Mouse (Mus musculus) hindbrain, postnatal 0 days (tissue): ENCODE measurements around the gene P2ry6. TPM values are rescaled to one million over a fixed set of nuclear protein-coding genes. Genes with fewer than 3 reads are reported as not detected.

Experiments used
- ATAC-seq: fragments of 200-750 bp; cut with Nextera tagmentation; 2 replicates; pipeline ENCODE4 v1.8.0; 2017; ENCODE audit warnings: mild to moderate bottlenecking, moderate TSS enrichment, moderate library complexity
- DNase-seq: peaks from one replicate; pipeline ENCODE4 v3.0.0-alpha.2; 2015; ENCODE audit warnings: low spot score
- H3K27ac ChIP-seq: fragments of 300-500 bp; sonication (generic); 2 replicates; pipeline ENCODE4 v1.5.1; 2014; ENCODE audit warnings: mild to moderate bottlenecking
- H3K27me3 ChIP-seq: fragments of 300-500 bp; sonication (generic); 2 replicates; pipeline ENCODE4 v1.6.1; 2014; ENCODE audit warnings: low read length, mixed read lengths; ENCODE audit not compliant: insufficient read depth
- H3K36me3 ChIP-seq: fragments of 300-500 bp; sonication (generic); 2 replicates; pipeline ENCODE4 v1.6.1; 2014; ENCODE audit warnings: low read length, mixed read lengths; ENCODE audit not compliant: insufficient read depth
- H3K4me1 ChIP-seq: fragments of 300-500 bp; sonication (generic); 2 replicates; pipeline ENCODE4 v1.6.1; 2014; ENCODE audit warnings: antibody characterized with exemption, low read length, mixed read lengths; ENCODE audit not compliant: insufficient read depth
- H3K4me2 ChIP-seq: fragments of 300-500 bp; sonication (generic); 2 replicates; pipeline ENCODE4 v1.6.1; 2014; ENCODE audit warnings: low read depth, mild to moderate bottlenecking, low read length, moderate library complexity, mixed read lengths
- H3K4me3 ChIP-seq: fragments of 300-500 bp; sonication (generic); 2 replicates; pipeline ENCODE4 v1.5.1; 2014; ENCODE audit warnings: low read length
- H3K9ac ChIP-seq: fragments of 300-500 bp; sonication (generic); replicated peaks from 2 replicates; pipeline ENCODE4 v1.6.1; 2014; ENCODE audit warnings: mild to moderate bottlenecking, low read length, moderate library complexity, mixed read lengths
- H3K9me3 ChIP-seq: fragments of 300-500 bp; sonication (generic); 2 replicates; pipeline ENCODE4 v1.6.1; 2016; ENCODE audit warnings: low read length, mixed read lengths
- CTCF ChIP-seq: IDR thresholded peaks from 2 replicates; pipeline ENCODE4 v1.5.1; 2016; ENCODE audit warnings: antibody characterized with exemption, control low read depth, low read depth
- WGBS: fragments of 180-500 bp; shearing (Covaris S2); extraction: QIAGEN DNeasy Blood & Tissue Kit; methylation state at CpG from one replicate; pipeline ENCODE4 v1.1.7; 2014; 5-methylcytosine and 5-hydroxymethylcytosine counted together
- polyA plus RNA-seq: library from polyadenylated mRNA; unstranded; fragments of >200 nt; fragmentation: Nextera tagmentation; extraction: Ambion mirVana; gene quantifications from 2 replicates; pipeline ENCODE4 v1.2.1, GENCODE M21; 2015
- total RNA-seq: library from RNA; depleted of rRNA; stranded (reverse); fragments of >200 nt; gene quantifications from 2 replicates; pipeline ENCODE4 v1.2.3, GENCODE M21; 2014; rRNA removed

Gene P2ry6
- total RNA-seq (1.5 and 3.5 TPM in 2 replicates), polyA plus RNA-seq (3.4 and 3.6 TPM in 2 replicates)

DNA sequence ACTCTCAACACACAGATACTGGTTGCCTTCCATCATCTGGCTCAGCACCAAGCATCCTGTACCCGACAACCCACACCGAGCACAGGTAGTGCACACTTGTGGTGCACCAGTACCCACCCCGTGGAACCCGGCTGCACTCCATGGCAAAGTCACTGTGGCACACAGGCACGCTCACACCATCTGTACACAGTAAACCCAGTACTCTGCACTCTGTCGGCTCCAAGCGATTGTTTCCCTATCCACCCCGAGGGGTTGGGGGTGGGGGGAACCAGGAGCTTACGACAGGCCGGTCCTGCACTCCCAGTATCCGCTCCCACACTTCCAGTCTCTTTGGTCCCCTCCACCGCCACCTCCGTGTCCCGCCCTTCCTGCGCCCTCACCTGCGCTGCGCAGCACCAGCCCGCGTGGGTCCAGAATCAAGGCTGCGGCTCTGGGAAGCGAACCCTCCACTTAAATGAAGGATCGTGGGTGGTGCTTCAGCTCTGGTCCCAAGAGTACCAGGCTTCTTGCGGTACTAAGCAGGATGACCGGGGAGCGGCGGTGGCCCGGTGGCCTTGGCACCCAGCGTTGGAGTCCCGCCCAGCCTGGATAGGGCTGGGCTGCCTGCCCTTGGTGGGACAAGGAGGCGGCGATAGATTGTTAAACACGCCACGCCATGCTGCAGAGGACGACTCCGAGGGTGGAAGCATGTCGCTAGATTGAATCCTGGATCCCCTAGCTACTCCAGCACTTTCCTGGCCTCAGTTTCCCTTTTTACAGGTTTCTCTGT, at the start of gene P2ry6:
Gene P2ry6, minus strand, starts transcription at position 515 of the 769 bp plus-strand sequence.
- DNase-seq (peak; percentile 51), ATAC-seq (peak; percentile 63)
- no peak for TF ChIP-seq CTCF
- H3K4me1 ChIP-seq: peaks cover 7% of the 10 kb centered on the region
- H3K27me3 ChIP-seq: peaks cover 8% of the 10 kb centered on the region; the same call in 1 of the 2 replicates
- WGBS: 6% methylated on average over 36 of the region's 36 CpGs
- peak within 1 kb of the TSS; percentile 30; the same call in 1 of the 2 replicates for H3K9ac ChIP-seq
- no peaks in the 10 kb centered on the region for H3K9me3 ChIP-seq
- H3K36me3 ChIP-seq: no peaks in the 10 kb centered on the region
- no peak within 1 kb of the TSS for H3K27ac ChIP-seq
- H3K4me3 ChIP-seq: peak within 1 kb of the TSS; percentile 27
- peak within 1 kb of the TSS; percentile 53 for H3K4me2 ChIP-seq

DNA sequence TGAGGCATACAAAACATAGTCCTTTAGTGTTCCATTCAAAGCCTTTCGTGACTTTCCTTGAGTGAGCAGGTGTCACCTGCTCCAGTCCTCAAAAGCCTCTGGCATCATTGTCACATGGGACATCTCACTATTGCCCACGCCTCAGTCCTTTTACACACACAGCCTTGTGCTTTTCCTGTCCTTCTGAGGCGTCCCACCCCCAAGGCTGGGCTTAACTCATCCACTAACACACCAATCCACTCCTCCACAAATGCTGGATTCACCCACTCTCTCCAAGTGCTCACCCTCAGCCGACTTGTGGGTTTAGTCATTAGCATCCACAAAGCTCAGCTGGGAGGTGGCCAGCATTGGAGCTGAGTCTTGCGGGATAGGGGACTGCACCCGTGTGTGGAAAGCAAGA, 43.0 kb upstream of the P2ry6 start:
- Histone ChIP-seq H3K36me3 (no peaks in the 10 kb centered on the region), H3K27me3 (no peaks in the 10 kb centered on the region), H3K9me3 (no peaks in the 10 kb centered on the region), H3K9ac (no peak overlapping the region), H3K4me3 (no peak overlapping the region), H3K4me2 (no peak overlapping the region), H3K27ac (peak overlapping the region; percentile 48; the same call in 1 of the 2 replicates), H3K4me1 (0 out of 2 replicates have a peak, but pooled peaks cover 3% of the 10 kb centered on the region)
- DNase-seq (no peak), ATAC-seq (no peak; the same call in none of the 2 replicates)
- 52% methylated on average over 6 of the region's 6 CpGs for WGBS
- no peak for TF ChIP-seq CTCF

DNA sequence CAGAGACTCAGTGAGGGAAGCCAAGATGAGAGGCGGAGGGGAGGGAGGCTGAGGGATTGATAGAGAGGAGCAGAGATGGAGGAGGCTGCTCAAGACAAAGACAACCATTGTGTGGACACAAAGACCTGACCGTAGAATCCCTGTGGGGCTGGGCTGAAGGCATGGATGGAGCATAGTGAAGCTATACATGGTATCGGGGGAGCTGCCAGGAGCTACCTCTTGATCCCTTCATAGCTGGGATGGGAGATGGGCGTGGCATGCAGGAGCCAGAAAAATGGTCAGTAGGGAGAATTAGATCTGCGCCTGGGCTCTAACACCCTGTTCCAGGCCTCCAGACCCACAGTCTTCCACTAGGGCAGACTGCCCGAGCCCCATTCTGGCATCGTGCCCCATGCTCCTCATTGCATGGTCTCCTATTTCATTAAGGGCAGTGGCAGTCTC, 42.6 kb upstream of the P2ry6 start:
- Histone ChIP-seq H3K27me3 (no peaks in the 10 kb centered on the region), H3K36me3 (no peaks in the 10 kb centered on the region), H3K27ac (peak overlapping the region; percentile 48; the same call in 1 of the 2 replicates), H3K9me3 (no peaks in the 10 kb centered on the region), H3K9ac (no peak overlapping the region), H3K4me2 (no peak overlapping the region), H3K4me3 (no peak overlapping the region), H3K4me1 (0 out of 2 replicates have a peak, but pooled peaks cover 3% of the 10 kb centered on the region)
- WGBS: 41% methylated on average over 7 of the region's 7 CpGs
- ATAC-seq (peak; percentile 84), DNase-seq (peak; percentile 67)
- no peak for TF ChIP-seq CTCF

DNA sequence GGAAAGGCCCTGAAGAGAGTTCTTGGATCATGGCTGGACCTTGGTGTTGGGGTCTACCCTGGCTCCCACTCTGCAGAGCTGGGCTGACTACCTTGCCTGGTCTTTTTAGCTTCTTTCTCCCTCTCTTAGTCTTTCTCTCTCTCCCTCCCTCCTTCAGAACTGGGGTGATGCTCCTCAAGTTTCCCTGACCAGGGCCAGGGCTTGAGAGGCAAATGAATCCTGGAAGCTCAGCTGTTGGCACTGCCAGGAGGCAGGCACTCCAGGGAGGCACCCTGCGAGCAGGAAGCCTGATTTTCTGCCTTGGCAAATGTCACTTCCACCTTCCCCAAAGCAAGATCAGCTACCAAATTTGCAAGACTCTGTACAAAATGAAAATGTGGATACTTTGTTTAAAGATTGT, 40.5 kb upstream of the P2ry6 start:
- Histone ChIP-seq H3K4me2 (no peak overlapping the region), H3K4me3 (no peak overlapping the region), H3K27ac (no peak overlapping the region), H3K4me1 (0 out of 2 replicates have a peak, but pooled peaks cover 7% of the 10 kb centered on the region), H3K9ac (no peak overlapping the region), H3K36me3 (no peaks in the 10 kb centered on the region), H3K9me3 (no peaks in the 10 kb centered on the region), H3K27me3 (peaks cover 12% of the 10 kb centered on the region; the same call in 1 of the 2 replicates)
- DNase-seq (no peak), ATAC-seq (no peak)
- WGBS: 46% methylated on average over 1 of the region's 1 CpGs
- TF ChIP-seq CTCF: no peak

DNA sequence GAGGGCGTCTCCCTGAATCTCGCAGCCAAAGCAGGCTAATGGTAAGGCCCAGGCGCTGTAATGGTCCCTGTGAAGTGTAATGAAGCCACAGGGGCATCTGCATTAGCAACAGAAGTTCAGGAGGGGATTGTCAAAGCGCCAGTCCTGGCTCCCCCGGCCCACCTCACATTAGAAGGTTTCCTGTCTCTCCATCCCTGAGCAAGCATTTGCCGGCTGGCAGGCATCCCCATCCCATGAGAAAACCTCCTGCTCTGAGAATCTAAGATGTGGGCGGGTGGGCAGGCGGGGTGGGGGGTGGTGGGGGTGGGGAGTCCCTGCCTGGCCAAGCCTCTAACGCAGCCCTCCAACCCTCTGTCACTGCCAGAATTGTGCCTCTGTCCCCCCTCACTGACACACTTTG, 39.6 kb upstream of the P2ry6 start:
- no peak for ATAC-seq
- H3K9me3 ChIP-seq: no peaks in the 10 kb centered on the region
- no peak overlapping the region for H3K9ac ChIP-seq
- peaks cover 14% of the 10 kb centered on the region; the same call in 1 of the 2 replicates for H3K27me3 ChIP-seq
- DNase-seq: no peak
- no peak overlapping the region for H3K4me3 ChIP-seq
- H3K36me3 ChIP-seq: no peaks in the 10 kb centered on the region
- no peak overlapping the region for H3K4me2 ChIP-seq
- no peak for TF ChIP-seq CTCF
- WGBS: 30% methylated on average over 9 of the region's 9 CpGs
- no peak overlapping the region for H3K27ac ChIP-seq
- 0 out of 2 replicates have a peak, but pooled peaks cover 7% of the 10 kb centered on the region for H3K4me1 ChIP-seq

DNA sequence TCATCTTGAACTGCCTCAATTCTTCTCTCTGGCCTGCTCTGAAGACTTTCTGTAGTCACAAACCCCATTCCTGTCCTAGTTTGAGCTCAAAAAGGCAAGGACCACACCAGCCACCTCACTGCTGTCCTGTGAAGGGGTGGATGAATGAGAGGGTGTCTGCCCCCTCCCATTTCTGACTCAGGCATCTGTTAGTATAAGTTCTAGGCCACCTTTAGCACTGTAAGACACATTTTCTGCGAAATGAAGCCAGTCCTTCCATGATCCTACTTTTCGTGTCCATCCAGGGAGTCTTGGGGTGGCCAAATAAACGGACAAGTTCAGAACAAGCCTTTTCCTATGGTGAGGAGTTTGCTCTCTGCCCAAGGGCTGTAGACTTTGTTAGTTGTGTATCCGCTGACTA, 38.1 kb upstream of the P2ry6 start, which contains the start of gene P2ry2:
Gene P2ry2, minus strand, starts transcription at position 326 of the 400 bp plus-strand sequence.
- H3K4me3 ChIP-seq: peak within 1 kb of the TSS; percentile 49
- DNase-seq (no peak), ATAC-seq (no peak)
- H3K27ac ChIP-seq: no peak within 1 kb of the TSS
- 67% methylated on average over 4 of the region's 4 CpGs for WGBS
- H3K4me1 ChIP-seq: 0 out of 2 replicates have a peak, but pooled peaks cover 7% of the 10 kb centered on the region
- no peaks in the 10 kb centered on the region for H3K9me3 ChIP-seq
- H3K4me2 ChIP-seq: peak within 1 kb of the TSS; percentile 98
- H3K9ac ChIP-seq: peak within 1 kb of the TSS; percentile 39; the same call in 1 of the 2 replicates
- H3K36me3 ChIP-seq: no peaks in the 10 kb centered on the region
- peaks cover 14% of the 10 kb centered on the region; the same call in 1 of the 2 replicates for H3K27me3 ChIP-seq
- TF ChIP-seq CTCF: no peak
